10 mouse cellular contexts compared by ENCODE assay signal in the genomic region with DNA sequence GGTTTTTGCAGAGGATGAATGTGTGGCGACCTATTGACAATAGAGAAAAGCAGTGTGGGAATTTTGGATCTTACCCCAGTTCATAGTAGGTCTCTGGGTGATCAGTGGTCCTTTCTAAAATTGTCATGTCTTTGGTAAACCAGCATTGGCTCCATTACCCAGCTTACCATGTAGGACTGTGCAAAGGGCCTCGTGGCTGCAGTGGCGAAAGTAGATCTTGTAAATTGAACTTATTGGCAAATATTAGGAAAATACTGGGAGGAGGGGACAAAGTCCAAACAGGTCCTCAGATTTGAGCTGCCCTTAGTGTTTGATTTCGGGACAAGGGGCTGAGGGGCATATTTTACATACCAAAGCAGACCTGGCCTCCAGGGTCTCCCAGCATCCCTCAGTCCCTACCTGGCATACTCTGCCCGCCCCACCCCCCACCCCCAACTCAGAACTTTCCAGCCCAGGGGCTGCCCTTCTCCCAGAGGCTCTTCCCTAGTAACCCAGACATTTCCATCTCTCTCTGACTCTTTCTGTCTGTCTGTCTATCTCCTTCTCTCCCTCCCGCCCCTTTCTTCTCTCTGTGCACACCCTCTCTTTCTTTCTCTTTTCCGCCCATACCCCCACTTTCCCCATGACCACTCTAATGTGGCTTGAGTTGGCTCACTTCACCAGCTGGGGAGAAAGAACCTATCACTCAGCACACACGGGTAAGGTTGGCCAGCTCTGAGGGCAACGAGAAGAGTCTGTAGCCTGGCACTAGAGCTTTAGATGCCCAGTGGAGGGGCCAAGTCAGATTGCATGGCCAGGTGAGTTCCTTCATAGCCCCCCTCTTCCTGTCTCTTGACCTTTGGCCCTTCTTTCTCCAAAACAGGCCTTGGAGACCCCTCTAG. TPM values are rescaled to one million over a fixed set of nuclear protein-coding genes. Genes with fewer than 3 reads are reported as not detected.
A peak's percentile ranks its signal among the peaks of the same experiment; 100 is the strongest.
DNase-seq lines count a peak whose midpoint lies in the region; ATAC-seq and TF ChIP-seq lines count a peak whose summit lies in the region.
"Had no signal": no experiment of that assay in that cellular context is flagged by ENCODE, and none has a peak within 500 bp of the region (broad histone marks: within the 10 kb centered on the region; RNA-seq: fewer than 3 reads in every experiment).

No protein-coding gene starts in this region.

- TF ChIP-seq EP300 in heart, adult 2 months (IDR thresholded peaks at IDR 0.05; ENCODE audit: insufficient read depth, low read depth, low read length): no peak

- H3K36me3 ChIP-seq in heart, adult 2 months (ENCODE audit: control insufficient read depth, insufficient read depth, low read length): no peaks in the 10 kb centered on the region
- H3K36me3 ChIP-seq in lung, embryonic 15.5 days: peaks cover 22% of the 10 kb centered on the region; the same call in 1 of the 2 replicates
- peaks cover 19% of the 10 kb centered on the region for H3K36me3 ChIP-seq in forebrain, embryonic 15.5 days
- peaks cover 47% of the 10 kb centered on the region for H3K36me3 ChIP-seq in neural tube, embryonic 13.5 days

- ATAC-seq in lung, embryonic 15.5 days (ENCODE audit: borderline replicate concordance, extremely low read depth, low FRiP score, low TSS enrichment): no peak
- ATAC-seq in forebrain, embryonic 15.5 days (replicated peaks): no peak
- no peak for ATAC-seq in neural tube, embryonic 13.5 days (ENCODE audit: low read depth)

- no peak for TF ChIP-seq POLR2A in heart, adult 2 months (IDR thresholded peaks at IDR 0.05; ENCODE audit: insufficient read depth, low read depth, low read length)
- TF ChIP-seq POLR2A in lung, adult 2 months (IDR thresholded peaks at IDR 0.05; ENCODE audit: borderline replicate concordance, extremely low read depth, low read depth, low read length): no peak

- intact Hi-C loops in heart, adult 2 months (cut with DNase I): no loop called here

- H3K4me3 ChIP-seq in heart, adult 2 months: no peak overlapping the region
- H3K4me3 ChIP-seq in lung, embryonic 15.5 days: no peak overlapping the region
- H3K4me3 ChIP-seq in lung, adult 2 months (replicated peaks; ENCODE audit: extremely low read depth, low read depth, low read length): no peak overlapping the region
- H3K4me3 ChIP-seq in forebrain, embryonic 15.5 days: no peak overlapping the region
- no peak overlapping the region for H3K4me3 ChIP-seq in neural tube, embryonic 13.5 days

- DNase-seq in heart, adult 2 months: peak; percentile 2 to 15
- DNase-seq in heart, adult 9 months (ENCODE audit: low spot score in 2 of 2): no peak
- DNase-seq in lung, adult 2 months: no peak
- DNase-seq in left cerebral cortex, adult 11 months (ENCODE audit: low spot score): no peak
- no peak for DNase-seq in spleen, adult 18-20 months
- DNase-seq: cerebellum, postnatal 14 days; gastrocnemius, postnatal 10 days had no signal

- H3K27ac ChIP-seq in heart, adult 2 months: peak overlapping the region; percentile 76
- H3K27ac ChIP-seq in lung, embryonic 15.5 days: peak overlapping the region; percentile 89
- H3K27ac ChIP-seq in forebrain, embryonic 15.5 days (replicated peaks): peak overlapping the region; percentile 29; the same call in 1 of the 2 replicates
- peak overlapping the region; percentile 68 for H3K27ac ChIP-seq in neural tube, embryonic 13.5 days (replicated peaks)

- no peaks in the 10 kb centered on the region for H3K27me3 ChIP-seq in heart, adult 2 months (ENCODE audit: control insufficient read depth, insufficient read depth, low read length)
- no peaks in the 10 kb centered on the region for H3K27me3 ChIP-seq in lung, embryonic 15.5 days
- H3K27me3 ChIP-seq in forebrain, embryonic 15.5 days: no peaks in the 10 kb centered on the region
- no peaks in the 10 kb centered on the region for H3K27me3 ChIP-seq in neural tube, embryonic 13.5 days

- no peaks in the 10 kb centered on the region for H3K9me3 ChIP-seq in lung, embryonic 15.5 days
- no peaks in the 10 kb centered on the region for H3K9me3 ChIP-seq in forebrain, embryonic 15.5 days
- no peaks in the 10 kb centered on the region for H3K9me3 ChIP-seq in neural tube, embryonic 13.5 days

- TF ChIP-seq CTCF in heart, adult 2 months (IDR thresholded peaks at IDR 0.05): no peak
- no peak for TF ChIP-seq CTCF in lung, adult 2 months (IDR thresholded peaks at IDR 0.05; ENCODE audit: insufficient read depth, low read length)

- 66% methylated on average over 9 of the region's 9 CpGs for WGBS in heart, adult 2 months
- 57% methylated on average over 9 of the region's 9 CpGs for WGBS in lung, embryonic 15.5 days
- 67% methylated on average over 9 of the region's 9 CpGs for WGBS in lung, adult 2 months
- 68% methylated on average over 9 of the region's 9 CpGs for WGBS in forebrain, embryonic 15.5 days
- WGBS in neural tube, embryonic 13.5 days: 77% methylated on average over 9 of the region's 9 CpGs

- peaks cover 17% of the 10 kb centered on the region for H3K4me1 ChIP-seq in heart, adult 2 months (ENCODE audit: control insufficient read depth, insufficient read depth, low read length)
- H3K4me1 ChIP-seq in lung, embryonic 15.5 days: peaks cover 69% of the 10 kb centered on the region
- peaks cover 15% of the 10 kb centered on the region for H3K4me1 ChIP-seq in lung, adult 2 months (ENCODE audit: control insufficient read depth, insufficient read depth, low read length)
- peaks cover 57% of the 10 kb centered on the region for H3K4me1 ChIP-seq in forebrain, embryonic 15.5 days
- peaks cover 61% of the 10 kb centered on the region for H3K4me1 ChIP-seq in neural tube, embryonic 13.5 days (replicated peaks)

- no peak overlapping the region for H3K9ac ChIP-seq in heart, adult 2 months (ENCODE audit: low read depth, low read length)
- H3K9ac ChIP-seq in lung, embryonic 15.5 days: no peak overlapping the region
- no peak overlapping the region for H3K9ac ChIP-seq in forebrain, embryonic 15.5 days (replicated peaks)
- no peak overlapping the region for H3K9ac ChIP-seq in neural tube, embryonic 13.5 days

- 0 out of 2 replicates have a peak overlapping the region, but pooled peaks have one; percentile 2 for H3K4me2 ChIP-seq in lung, embryonic 15.5 days
- H3K4me2 ChIP-seq in forebrain, embryonic 15.5 days (replicated peaks): no peak overlapping the region
- no peak overlapping the region for H3K4me2 ChIP-seq in neural tube, embryonic 13.5 days

- H3K79me2 ChIP-seq in heart, adult 2 months (replicated peaks; ENCODE audit: control insufficient read depth, insufficient read depth, low read length): no peaks in the 10 kb centered on the region

RNA-seq across cellular contexts. Expression of gene Tnk2, which starts 23.2 kb away (rescaled TPM):
- total RNA-seq in heart, adult 2 months (2021): 10 to 100 TPM; 17.8 to 19.6 TPM
- polyA plus RNA-seq in heart, adult 2 months (2012; rRNA removed): 32.2 and 37.0 TPM in 2 replicates
- 17.2 and 17.6 TPM in 2 replicates for polyA plus RNA-seq in lung, embryonic 15.5 days (2015; fragmentation: Nextera tagmentation; extraction: Ambion mirVana)
- 107 and 119 TPM in 2 replicates for polyA plus RNA-seq in lung, adult 2 months (2012; rRNA removed)
- polyA plus RNA-seq in forebrain, embryonic 15.5 days (2015; fragmentation: Nextera tagmentation; extraction: Ambion mirVana): 16.0 and 20.4 TPM in 2 replicates
- 20.0 and 21.4 TPM in 2 replicates for polyA plus RNA-seq in neural tube, embryonic 13.5 days (2015; fragmentation: Nextera tagmentation; extraction: Ambion mirVana)

RNA-seq across cellular contexts. Expression of gene Tfrc, which starts 58.2 kb away (rescaled TPM):
- total RNA-seq in heart, adult 2 months (2021): 10 to 100 TPM; 51.3 to 85.7 TPM
- 27.8 and 72.8 TPM in 2 replicates for polyA plus RNA-seq in heart, adult 2 months (2012; rRNA removed)
- polyA plus RNA-seq in lung, embryonic 15.5 days (2015; fragmentation: Nextera tagmentation; extraction: Ambion mirVana): 50.5 and 53.8 TPM in 2 replicates
- 7.5 and 12.8 TPM in 2 replicates for polyA plus RNA-seq in lung, adult 2 months (2012; rRNA removed)
- polyA plus RNA-seq in forebrain, embryonic 15.5 days (2015; fragmentation: Nextera tagmentation; extraction: Ambion mirVana): 28.3 and 33.1 TPM in 2 replicates
- polyA plus RNA-seq in neural tube, embryonic 13.5 days (2015; fragmentation: Nextera tagmentation; extraction: Ambion mirVana): 36.0 and 37.9 TPM in 2 replicates

Comparison
In these comparisons a context has a peak if more than half of its experiments do, and no peak if none do; other contexts are left out.
1. DNase-seq: peak in heart, adult 2 months (2 of 2); none in heart, adult 9 months (0 of 2), lung, adult 2 months (single experiment), left cerebral cortex, adult 11 months (single experiment) and spleen, adult 18-20 months (0 of 2).
2. H3K27ac ChIP-seq: peak in every context shown above with its lines; median percentile 89 in lung, embryonic 15.5 days; 76 in heart, adult 2 months; 68 in neural tube, embryonic 13.5 days; 29 in forebrain, embryonic 15.5 days.